Mouse (Mus musculus) right cerebral cortex, adult 2 months (tissue): ENCODE data around the gene Lsm11.

Source experiments
- DNase-seq, 2 experiments: peaks; one replicate each; pipeline ENCODE4 v3.0.0; 2021 to 2022; ENCODE audit warnings: low spot score in 2 of 2

Lsm11 gene

GRCm38 (mm10) chr11:45944643-45945156 is at the start of gene Lsm11:
Gene Lsm11, minus strand, starts transcription at chr11:45944935.
- peak; percentile 96 for DNase-seq

- no peak for DNase-seq
Observed at GRCm38 (mm10) chr11:45992087-45992486, 47.4 kb upstream of the Lsm11 start.

- peak in 1 of 2 experiments; percentile 14 for DNase-seq
Observed at GRCm38 (mm10) chr11:45991604-45992003, 46.9 kb upstream of the Lsm11 start.

GRCm38 (mm10) chr11:45980893-45981253 is 36.1 kb upstream of the Lsm11 start:
- DNase-seq, result no peak

- DNase-seq, result peak; percentile 20 to 28
Observed at GRCm38 (mm10) chr11:45979946-45980892, 35.5 kb upstream of the Lsm11 start, which contains the start of gene Sox30. Gene Sox30, plus strand, starts transcription at chr11:45980310.

GRCm38 (mm10) chr11:45976061-45976460 is 31.3 kb upstream of the Lsm11 start:
- DNase-seq, result peak; percentile 15 to 18

- DNase-seq, result peak in 1 of 2 experiments; percentile 15
Observed at GRCm38 (mm10) chr11:45974466-45974865, 29.7 kb upstream of the Lsm11 start.

- no peak for DNase-seq
Observed at GRCm38 (mm10) chr11:45973635-45974034, 28.9 kb upstream of the Lsm11 start.

- DNase-seq, result no peak
Observed at GRCm38 (mm10) chr11:45968466-45968865, 23.7 kb upstream of the Lsm11 start.

- DNase-seq, result no peak
Observed at GRCm38 (mm10) chr11:45966896-45967295, 22.2 kb upstream of the Lsm11 start.

GRCm38 (mm10) chr11:45960003-45960402 is 15.3 kb upstream of the Lsm11 start:
- no peak for DNase-seq

- no peak for DNase-seq
Observed at GRCm38 (mm10) chr11:45959598-45959997, 14.9 kb upstream of the Lsm11 start.

- DNase-seq, result peak; percentile 90 to 95
Observed at GRCm38 (mm10) chr11:45955127-45955627, 10.4 kb upstream of the Lsm11 start, which contains the start of gene Thg1l. Gene Thg1l, minus strand, starts transcription at chr11:45955494.

GRCm38 (mm10) chr11:45947491-45947890 is 2.8 kb upstream of the Lsm11 start:
- DNase-seq, result peak; percentile 41 to 44

- DNase-seq, result no peak
Observed at GRCm38 (mm10) chr11:45946796-45947195, 2.1 kb upstream of the Lsm11 start.

- no peak for DNase-seq
Observed at GRCm38 (mm10) chr11:45943891-45944642, 668 bp downstream of the Lsm11 start.

- DNase-seq, result peak; percentile 43 to 63
Observed at GRCm38 (mm10) chr11:45943108-45943705, 1.5 kb downstream of the Lsm11 start.

- no peak for DNase-seq
Observed at GRCm38 (mm10) chr11:45942281-45942680, 2.5 kb downstream of the Lsm11 start.

GRCm38 (mm10) chr11:45938917-45939316 is 5.8 kb downstream of the Lsm11 start:
- DNase-seq, result no peak

- DNase-seq, result no peak
Observed at GRCm38 (mm10) chr11:45937478-45937877, 7.3 kb downstream of the Lsm11 start.

GRCm38 (mm10) chr11:45932771-45933170 is 12.0 kb downstream of the Lsm11 start:
- DNase-seq, result no peak

GRCm38 (mm10) chr11:45929541-45929940 is 15.2 kb downstream of the Lsm11 start:
- no peak for DNase-seq
